Mouse (Mus musculus): Measurements from ENCODE around the gene Rcn3. TPM values are rescaled to one million over a fixed set of nuclear protein-coding genes. Genes with fewer than 3 reads are reported as not detected.

Gene Rcn3
- total and polyA plus RNA-seq, 3 experiments, result 0.38 TPM; not detected in 2

GRCm38 (mm10) chr7:45102940-45103585, 11.0 kb upstream of the Rcn3 start:
- in situ Hi-C loops (cut with MboI; ENCODE audit: low pct_ligation_motif_present, low pct_unique_long_range_greater_than_20kb, low sequenced_read_pairs), result no loop called here

GRCm38 (mm10) chr7:45102441-45102840, 10.4 kb upstream of the Rcn3 start:
- Histone ChIP-seq H3K36me3 (replicated peaks in 1 of 2; ENCODE audit: control insufficient read depth in 1 of 2, insufficient read depth in 1 of 2, low read length in 1 of 2) (no peaks in the 10 kb centered on the region), H3K9ac (ENCODE audit: insufficient read depth, low read depth) (no peak overlapping the region), H3K79me2 (replicated peaks; ENCODE audit: control insufficient read depth, extremely low read depth, insufficient read depth, poor library complexity, severe bottlenecking) (no peaks in the 10 kb centered on the region), H3K27me3 (replicated peaks) (no peaks in the 10 kb centered on the region), H3K9me3 (replicated peaks; ENCODE audit: low read length) (no peaks in the 10 kb centered on the region), H3K4me2 (ENCODE audit: insufficient read depth, low read depth, poor library complexity, severe bottlenecking) (no peak overlapping the region), H3K4me1 (ENCODE audit: control insufficient read depth in 1 of 2, insufficient read depth in 2 of 2) (peaks cover 0 to 10% of the 10 kb centered on the region in 2 experiments; a peak in 2 of 4 replicates), H3K27ac (ENCODE audit: insufficient read depth, low read depth) (no peak overlapping the region), H3K4me3 (replicated peaks in 1 of 3; ENCODE audit: low read depth in 2 of 3, low read length in 2 of 3, poor library complexity in 1 of 3) (no peak overlapping the region)
- TF ChIP-seq TBP (conservative IDR thresholded peaks at IDR 0.05; ENCODE audit: low read depth, low read length) (no peak), IRF4 (IDR thresholded peaks at IDR 0.05; ENCODE audit: low read depth, low read length) (no peak), EP300 (IDR thresholded peaks at IDR 0.05; ENCODE audit: low read length) (no peak), KAT2A (IDR thresholded peaks at IDR 0.05; ENCODE audit: insufficient replicate concordance, low read length) (no peak), PAX5 (IDR thresholded peaks at IDR 0.05; ENCODE audit: low read length) (no peak), RAD21 (IDR thresholded peaks at IDR 0.05; ENCODE audit: low read depth, low read length) (no peak)
- in situ Hi-C loops (cut with MboI; ENCODE audit: low pct_ligation_motif_present, low pct_unique_long_range_greater_than_20kb, low sequenced_read_pairs) (no loop called here), dilution Hi-C loops (cut with MboI; ENCODE audit: extremely low pct_ligation_motif_present, extremely low pct_unique_long_range_greater_than_20kb, low sequenced_read_pairs) (no loop called here)
- no peak for DNase-seq (ENCODE audit: extremely low read depth)

More at GRCm38 (mm10) chr7:45102940-45103585, 11.0 kb upstream of the Rcn3 start:
- no peaks in the 10 kb centered on the region for H3K36me3 ChIP-seq (replicated peaks in 1 of 2; ENCODE audit: control insufficient read depth in 1 of 2, insufficient read depth in 1 of 2, low read length in 1 of 2)
- no peak overlapping the region for H3K9ac ChIP-seq (ENCODE audit: insufficient read depth, low read depth)
- H3K27ac ChIP-seq (ENCODE audit: insufficient read depth, low read depth), result no peak overlapping the region
- H3K4me2 ChIP-seq (ENCODE audit: insufficient read depth, low read depth, poor library complexity, severe bottlenecking), result no peak overlapping the region
- dilution Hi-C loops (cut with MboI; ENCODE audit: extremely low pct_ligation_motif_present, extremely low pct_unique_long_range_greater_than_20kb, low sequenced_read_pairs), result no loop called here
- DNase-seq (ENCODE audit: extremely low read depth), result no peak
- H3K9me3 ChIP-seq (replicated peaks; ENCODE audit: low read length), result no peaks in the 10 kb centered on the region
- H3K4me3 ChIP-seq (replicated peaks in 1 of 3; ENCODE audit: low read depth in 2 of 3, low read length in 2 of 3, poor library complexity in 1 of 3), result no peak overlapping the region
- H3K79me2 ChIP-seq (replicated peaks; ENCODE audit: control insufficient read depth, extremely low read depth, insufficient read depth, poor library complexity, severe bottlenecking), result no peaks in the 10 kb centered on the region
- H3K27me3 ChIP-seq (replicated peaks), result no peaks in the 10 kb centered on the region
- TF ChIP-seq NELFE (IDR thresholded peaks at IDR 0.05; ENCODE audit: low read depth, low read length) (no peak), POLR2AphosphoS2 (IDR thresholded peaks at IDR 0.05; ENCODE audit: low read depth, low read length) (no peak), SMC3 (IDR thresholded peaks at IDR 0.05; ENCODE audit: low read depth, low read length) (no peak), CTCF (conservative IDR thresholded peaks at IDR 0.05 in 1 of 2, IDR thresholded peaks at IDR 0.05 in 1 of 2; ENCODE audit: low read depth in 2 of 2, low read length in 2 of 2) (no peak), MAZ (IDR thresholded peaks at IDR 0.05; ENCODE audit: low read depth, low read length) (no peak), NRF1 (IDR thresholded peaks at IDR 0.05; ENCODE audit: low read depth, low read length) (no peak), E2F4 (IDR thresholded peaks at IDR 0.05; ENCODE audit: insufficient replicate concordance, low read depth, low read length) (no peak), EP300 (IDR thresholded peaks at IDR 0.05; ENCODE audit: low read length) (no peak)
- peaks cover 0 to 6% of the 10 kb centered on the region in 2 experiments; a peak in 2 of 4 replicates for H3K4me1 ChIP-seq (ENCODE audit: control insufficient read depth in 1 of 2, insufficient read depth in 2 of 2)

GRCm38 (mm10) chr7:45100046-45100445, 8.0 kb upstream of the Rcn3 start:
- dilution Hi-C loops (cut with MboI; ENCODE audit: extremely low pct_ligation_motif_present, extremely low pct_unique_long_range_greater_than_20kb, low sequenced_read_pairs) (no loop called here), in situ Hi-C loops (cut with MboI; ENCODE audit: low pct_ligation_motif_present, low pct_unique_long_range_greater_than_20kb, low sequenced_read_pairs) (no loop called here)
- no peak for DNase-seq (ENCODE audit: extremely low read depth)
- Histone ChIP-seq H3K27me3 (replicated peaks) (no peaks in the 10 kb centered on the region), H3K4me2 (ENCODE audit: insufficient read depth, low read depth, poor library complexity, severe bottlenecking) (no peak overlapping the region), H3K9ac (ENCODE audit: insufficient read depth, low read depth) (no peak overlapping the region), H3K4me3 (replicated peaks in 1 of 3; ENCODE audit: low read depth in 2 of 3, low read length in 2 of 3, poor library complexity in 1 of 3) (no peak overlapping the region), H3K9me3 (replicated peaks; ENCODE audit: low read length) (no peaks in the 10 kb centered on the region), H3K4me1 (ENCODE audit: control insufficient read depth in 1 of 2, insufficient read depth in 2 of 2) (peaks cover 0 to 12% of the 10 kb centered on the region in 2 experiments; a peak in 2 of 4 replicates), H3K27ac (ENCODE audit: insufficient read depth, low read depth) (no peak overlapping the region), H3K36me3 (replicated peaks in 1 of 2; ENCODE audit: control insufficient read depth in 1 of 2, insufficient read depth in 1 of 2, low read length in 1 of 2) (no peaks in the 10 kb centered on the region), H3K79me2 (replicated peaks; ENCODE audit: control insufficient read depth, extremely low read depth, insufficient read depth, poor library complexity, severe bottlenecking) (no peaks in the 10 kb centered on the region)
- TF ChIP-seq POLR2A (IDR thresholded peaks at IDR 0.05; ENCODE audit: low read depth, low read length) (no peak), ZC3H11A (IDR thresholded peaks at IDR 0.05; ENCODE audit: low read depth, low read length) (no peak), MYC (IDR thresholded peaks at IDR 0.05; ENCODE audit: low read depth, low read length) (no peak), MXI1 (IDR thresholded peaks at IDR 0.05; ENCODE audit: low read depth, low read length) (no peak), MAFK (IDR thresholded peaks at IDR 0.05; ENCODE audit: insufficient replicate concordance, low read length) (no peak), NELFE (IDR thresholded peaks at IDR 0.05; ENCODE audit: low read depth, low read length) (no peak), JUND (conservative IDR thresholded peaks at IDR 0.05; ENCODE audit: low read depth, low read length) (no peak), BHLHE40 (IDR thresholded peaks at IDR 0.05; ENCODE audit: low read depth, low read length) (no peak), POLR2AphosphoS2 (IDR thresholded peaks at IDR 0.05; ENCODE audit: low read depth, low read length) (no peak)

Measured in CH12.LX (cell line).